In genomic region chr2:31454280-31454679, GRCm38 (mm10) we compare ENCODE assay signal across 7 mouse cellular contexts. TPM values are rescaled to one million over a fixed set of nuclear protein-coding genes. Genes with fewer than 3 reads are reported as not detected.
A peak's percentile ranks its signal among the peaks of the same experiment; 100 is the strongest.
DNase-seq lines count a peak whose midpoint lies in the region; ATAC-seq lines count a peak whose summit lies in the region.

No protein-coding gene starts in this region.

- peaks cover 58% of the 10 kb centered on the region for H3K27me3 ChIP-seq in liver, embryonic 12.5 days (replicated peaks)
- H3K27me3 ChIP-seq in heart, embryonic 13.5 days (replicated peaks): peaks cover 23% of the 10 kb centered on the region
- H3K27me3 ChIP-seq in liver, embryonic 16.5 days (ENCODE audit: control insufficient read depth, insufficient read depth, low read depth, low read length): no peaks in the 10 kb centered on the region

- H3K36me3 ChIP-seq in liver, embryonic 12.5 days: no peaks in the 10 kb centered on the region
- H3K36me3 ChIP-seq in heart, embryonic 13.5 days: no peaks in the 10 kb centered on the region
- H3K36me3 ChIP-seq in liver, embryonic 16.5 days (ENCODE audit: control insufficient read depth, insufficient read depth): no peaks in the 10 kb centered on the region

- no peak overlapping the region for H3K9ac ChIP-seq in liver, embryonic 12.5 days
- H3K9ac ChIP-seq in heart, embryonic 13.5 days: peak overlapping the region; percentile 38
- no peak overlapping the region for H3K9ac ChIP-seq in liver, embryonic 16.5 days (ENCODE audit: low read depth, low read length)

- ATAC-seq in liver, embryonic 12.5 days: no peak
- peak; percentile 29; the same call in 1 of the 2 replicates for ATAC-seq in heart, embryonic 13.5 days (ENCODE audit: extremely low read depth, insufficient number of reproducible peaks, low FRiP score, low TSS enrichment)
- ATAC-seq in liver, embryonic 16.5 days (ENCODE audit: low read depth): 0 out of 2 replicates have a peak, but pooled peaks have one; percentile 9

- H3K27ac ChIP-seq in liver, embryonic 12.5 days: no peak overlapping the region
- H3K27ac ChIP-seq in heart, embryonic 13.5 days (replicated peaks): peak overlapping the region; percentile 88
- H3K27ac ChIP-seq in liver, embryonic 16.5 days (ENCODE audit: low read length): peak overlapping the region; percentile 70

- peak; percentile 35 for DNase-seq in liver
- DNase-seq in adipocyte (ENCODE audit: low spot score): peak; percentile 42
- no peak for DNase-seq in T-cell, adult 2 months (ENCODE audit: low spot score)
- no peak for DNase-seq in embryo, embryonic 10 days (ENCODE audit: low spot score)

- H3K4me1 ChIP-seq in liver, embryonic 12.5 days: peaks cover 37% of the 10 kb centered on the region
- peaks cover 61% of the 10 kb centered on the region for H3K4me1 ChIP-seq in heart, embryonic 13.5 days
- H3K4me1 ChIP-seq in liver, embryonic 16.5 days (ENCODE audit: control insufficient read depth, low read depth, low read length): peaks cover 16% of the 10 kb centered on the region

- no peak overlapping the region for H3K4me3 ChIP-seq in liver, embryonic 12.5 days
- no peak overlapping the region for H3K4me3 ChIP-seq in heart, embryonic 13.5 days
- no peak overlapping the region for H3K4me3 ChIP-seq in liver, embryonic 16.5 days (ENCODE audit: low read depth, low read length)

- no peak overlapping the region for H3K4me2 ChIP-seq in liver, embryonic 12.5 days
- 0 out of 2 replicates have a peak overlapping the region, but pooled peaks have one; percentile 4 for H3K4me2 ChIP-seq in heart, embryonic 13.5 days
- H3K4me2 ChIP-seq in liver, embryonic 16.5 days (ENCODE audit: low read depth, low read length): no peak overlapping the region

- 74% methylated on average over 7 of the region's 8 CpGs for WGBS in liver, embryonic 12.5 days (ENCODE audit: insufficient replicate concordance)
- WGBS in heart, embryonic 13.5 days: 30% methylated on average over 8 of the region's 8 CpGs
- 48% methylated on average over 8 of the region's 8 CpGs for WGBS in liver, embryonic 16.5 days (ENCODE audit: insufficient replicate concordance)

- H3K9me3 ChIP-seq in liver, embryonic 12.5 days (replicated peaks): no peaks in the 10 kb centered on the region
- H3K9me3 ChIP-seq in heart, embryonic 13.5 days: no peaks in the 10 kb centered on the region
- no peaks in the 10 kb centered on the region for H3K9me3 ChIP-seq in liver, embryonic 16.5 days (replicated peaks; ENCODE audit: control insufficient read depth, low read length)

RNA-seq across cellular contexts. Expression of gene Ass1, which starts 15.7 kb away (rescaled TPM):
- 58.9 and 59.9 TPM in 2 replicates for polyA plus RNA-seq in liver, embryonic 12.5 days (2016; fragmentation: Nextera tagmentation; extraction: Ambion mirVana)
- 10.4 and 12.5 TPM in 2 replicates for polyA plus RNA-seq in heart, embryonic 13.5 days (2015; fragmentation: Nextera tagmentation; extraction: Ambion mirVana)
- polyA plus RNA-seq in liver, embryonic 16.5 days (2015; fragmentation: Nextera tagmentation; extraction: Ambion mirVana): 399 and 480 TPM in 2 replicates

Comparison
In these comparisons a context has a peak if more than half of its experiments do, and no peak if none do; other contexts are left out.
1. DNase-seq: peak in liver (single experiment) and adipocyte (single experiment); none in T-cell, adult 2 months (single experiment) and embryo, embryonic 10 days (single experiment).